Mouse (Mus musculus) Muller cell, postnatal 12 days (primary cell): ENCODE measurements at regions not wholly inside any gene's neighbourhood (a gene's known extent, or its start where the extent isn't known, plus 50 kb on each side); places are given as distances from the start of the nearest gene placed in this dataset.
"Not testable (repeated sequence)": the region's sequence is repeated elsewhere in the genome, so short reads cannot be mapped to it uniquely, and the experiment has no call there.

Experiments used
- DNase-seq: peaks from one replicate; pipeline ENCODE4 v3.0.0-alpha.2; 2015; ENCODE audit errors: inconsistent ontology term

DNA sequence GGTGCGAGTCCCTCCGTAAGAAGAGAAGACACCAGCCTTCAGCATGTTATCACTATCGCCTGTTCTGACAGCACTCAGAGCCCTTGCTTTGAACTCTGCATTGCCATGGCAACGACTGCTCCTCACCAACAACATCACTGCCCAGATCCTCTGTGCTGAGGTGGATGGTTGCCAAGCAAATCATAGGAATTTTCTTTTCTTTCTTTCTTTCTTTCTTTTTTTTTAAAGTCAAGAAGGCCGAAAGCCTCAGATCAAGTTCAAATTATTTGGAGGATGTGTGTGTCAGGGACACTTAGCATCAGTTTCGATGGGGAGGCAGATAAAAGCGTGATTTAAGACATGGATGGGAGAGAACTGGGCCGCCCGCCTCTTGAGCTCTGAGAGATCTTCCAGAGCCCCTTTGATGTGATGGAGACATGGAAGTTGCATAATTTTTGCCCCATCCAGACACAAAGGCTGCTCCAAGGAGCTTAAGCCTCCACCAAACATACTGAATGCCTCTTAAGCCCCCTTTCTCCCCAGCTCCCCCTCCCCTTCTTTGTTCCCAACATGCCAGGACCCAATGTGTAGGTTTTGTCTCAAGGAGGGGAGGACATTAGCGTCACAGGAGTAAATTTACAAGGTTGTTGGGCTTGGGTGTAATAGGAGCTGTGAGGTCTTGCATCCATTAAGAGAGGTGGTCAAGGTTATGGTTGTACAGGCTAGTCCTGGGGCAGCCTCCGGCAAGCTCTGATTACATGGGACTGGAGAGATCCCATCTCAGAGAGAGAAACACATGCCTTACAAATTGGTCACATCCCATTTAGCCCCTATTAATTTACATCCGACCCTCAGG lies 167.4 kb upstream of the Npvf start:
- DNase-seq: no peak

GRCm38 (mm10) chr6:50822236-50823151 lies 168.3 kb upstream of the Npvf start:
- DNase-seq: no peak

DNA sequence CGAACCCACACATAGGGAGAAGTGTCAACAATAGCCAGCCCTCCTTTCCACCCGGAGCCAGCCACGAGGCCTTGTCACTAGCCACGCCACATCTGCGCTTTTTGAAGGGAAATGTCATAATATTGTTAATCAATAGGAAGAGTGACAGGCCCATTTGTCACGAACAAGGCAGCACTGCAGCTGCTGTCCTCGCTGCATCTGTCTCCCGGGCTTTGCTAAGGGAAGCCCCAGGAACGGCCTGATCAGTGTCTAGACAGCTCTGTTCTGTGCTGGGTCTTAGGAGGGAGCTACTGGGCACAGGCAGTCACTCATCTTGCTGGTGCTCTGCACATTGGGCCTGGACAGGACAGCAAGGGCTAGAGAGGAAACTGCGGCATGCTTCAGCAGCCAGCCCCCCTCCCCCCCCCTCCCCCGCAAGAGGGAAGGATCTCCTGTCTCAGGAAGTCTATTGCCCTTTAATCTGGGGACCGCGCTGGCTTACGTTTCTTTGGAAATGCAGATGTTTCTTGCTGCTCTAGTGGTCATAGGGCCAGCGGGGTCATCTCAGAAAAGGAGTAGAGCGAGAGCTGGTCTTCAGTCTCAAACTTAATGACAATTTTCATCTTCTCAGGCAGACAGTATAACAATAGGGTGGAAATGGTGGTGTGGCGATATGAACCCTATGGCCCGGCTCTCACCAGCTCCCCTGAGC lies 169.1 kb upstream of the Npvf start:
- DNase-seq: no peak

- no peak for DNase-seq
These were observed 170.2 kb upstream of the Npvf start for GRCm38 (mm10) chr6:50824466-50824865.

DNA sequence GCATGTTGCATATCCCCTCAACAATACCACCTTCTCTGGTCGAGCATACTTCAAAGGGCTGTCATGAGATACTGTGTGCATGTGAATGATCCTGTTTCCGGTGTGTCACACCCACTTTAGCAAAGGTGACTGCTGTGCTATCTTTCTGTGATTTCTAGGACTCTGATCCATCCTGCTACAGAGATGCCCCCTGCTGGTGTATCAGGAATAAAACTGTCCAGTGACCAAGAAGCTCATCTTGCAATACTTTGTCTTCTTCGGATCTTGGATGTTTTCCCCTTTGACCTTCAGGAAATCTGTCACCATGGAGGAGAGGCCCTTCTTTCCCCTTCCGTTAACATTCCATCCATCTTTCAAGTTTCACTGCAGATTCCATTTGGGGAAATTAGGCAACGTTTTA lies 177.5 kb upstream of the Npvf start:
- no peak for DNase-seq

- no peak for DNase-seq
These were observed 181.9 kb upstream of the Npvf start for GRCm38 (mm10) chr6:50835997-50836625.

DNA sequence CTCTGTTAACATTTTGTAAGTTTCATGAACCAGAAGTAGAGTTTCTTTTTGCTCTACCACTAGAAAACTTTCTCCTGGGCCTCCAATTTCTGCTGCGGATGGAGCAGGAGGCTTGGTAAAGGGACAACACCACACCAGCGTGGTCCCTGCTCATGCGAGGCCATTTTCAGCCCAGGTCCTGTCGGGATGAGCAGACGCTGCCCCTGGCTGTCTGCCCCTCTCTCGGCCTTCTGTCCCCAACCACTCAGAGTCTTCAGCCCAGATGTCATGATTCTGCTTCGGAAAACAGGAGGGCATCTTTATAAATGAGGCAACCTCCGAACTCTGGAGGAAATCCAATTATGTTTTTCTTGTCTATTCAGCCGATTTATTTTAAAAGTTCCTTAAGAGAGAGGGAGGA lies 186.6 kb upstream of the Npvf start:
- DNase-seq: no peak

DNA sequence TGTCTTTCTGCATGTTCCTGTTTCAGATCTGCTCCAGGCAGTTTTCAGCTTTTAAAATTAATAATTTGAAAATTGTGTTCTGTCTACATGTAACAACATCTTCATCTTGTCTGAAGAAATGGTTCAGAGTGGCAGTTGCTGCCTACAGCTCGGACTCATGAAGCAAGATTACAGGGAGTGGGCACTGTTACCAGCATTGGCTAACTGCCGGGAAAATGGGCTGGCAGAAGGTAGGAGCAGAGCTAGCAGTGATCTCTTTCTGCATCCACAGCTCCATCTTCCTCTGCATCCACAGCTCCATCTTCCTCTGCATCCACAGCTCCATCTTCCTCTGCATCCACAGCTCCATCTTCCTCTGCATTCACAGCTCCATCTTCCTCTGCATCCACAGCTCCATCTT lies 191.0 kb upstream of the Npvf start:
- DNase-seq: not testable (repeated sequence)

DNA sequence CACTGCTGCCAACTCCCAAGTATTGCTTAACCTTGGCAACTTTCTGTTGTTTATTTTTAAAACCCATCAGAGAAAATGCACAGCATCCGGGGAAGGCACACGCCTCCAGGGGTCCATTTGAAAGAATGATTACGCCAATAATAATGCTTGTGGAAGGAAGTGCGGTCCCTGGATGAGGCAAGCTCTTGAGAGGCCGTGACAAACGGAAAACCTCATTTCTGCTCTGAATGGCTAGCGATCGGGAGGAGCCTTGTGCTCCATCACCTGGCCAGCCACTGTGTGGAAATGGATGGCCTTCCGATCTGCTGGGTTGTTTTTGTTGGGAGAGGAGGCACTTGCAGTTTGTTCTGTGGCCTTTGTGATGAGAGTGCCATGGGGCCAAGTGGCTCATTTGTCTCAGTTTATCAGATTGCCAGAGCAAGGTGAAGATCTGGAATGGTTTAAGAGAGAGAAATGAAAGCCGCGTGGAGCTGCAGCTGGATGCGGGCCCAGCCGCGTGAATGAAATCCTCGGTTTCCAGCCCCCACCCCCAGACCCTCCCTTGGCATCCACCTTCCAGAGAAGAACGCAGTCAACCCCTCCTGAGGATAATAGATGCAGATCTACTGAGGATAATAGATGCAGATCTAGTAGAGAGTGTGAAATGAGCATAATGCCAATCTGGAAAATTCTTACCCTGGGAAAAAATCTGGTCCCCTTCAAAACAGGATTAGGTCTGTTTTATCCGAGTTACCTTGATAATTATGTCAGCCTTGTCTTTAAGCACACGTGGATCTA lies 192.7 kb upstream of the Npvf start:
- DNase-seq: no peak

GRCm38 (mm10) chr6:50847548-50847947 lies 193.3 kb upstream of the Npvf start:
- no peak for DNase-seq

- no peak for DNase-seq
These were observed 204.9 kb upstream of the Npvf start for GRCm38 (mm10) chr6:50859162-50859561.

- DNase-seq: no peak
These were observed 223.8 kb upstream of the Npvf start for GRCm38 (mm10) chr6:50877991-50878390.

DNA sequence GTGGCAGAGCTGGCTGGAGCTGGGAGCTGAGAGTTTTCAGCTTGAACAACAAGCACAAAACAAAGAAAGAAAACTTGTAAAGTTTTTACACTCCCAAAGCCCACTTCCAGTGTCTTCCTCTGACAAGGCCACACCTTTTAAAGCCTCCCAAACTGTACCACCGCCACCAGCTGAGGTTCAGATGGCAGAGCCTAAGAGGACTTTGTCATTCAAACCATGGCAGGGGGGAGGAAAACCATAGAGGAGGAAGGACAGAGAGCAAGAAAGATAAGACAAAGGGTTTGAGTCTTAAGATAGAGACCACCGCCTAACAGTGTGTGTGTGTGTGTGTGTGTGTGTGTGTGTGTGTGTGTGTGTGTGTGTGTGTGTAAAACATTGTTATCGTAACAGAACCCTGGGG lies 228.1 kb upstream of the Npvf start:
- DNase-seq: no peak

DNA sequence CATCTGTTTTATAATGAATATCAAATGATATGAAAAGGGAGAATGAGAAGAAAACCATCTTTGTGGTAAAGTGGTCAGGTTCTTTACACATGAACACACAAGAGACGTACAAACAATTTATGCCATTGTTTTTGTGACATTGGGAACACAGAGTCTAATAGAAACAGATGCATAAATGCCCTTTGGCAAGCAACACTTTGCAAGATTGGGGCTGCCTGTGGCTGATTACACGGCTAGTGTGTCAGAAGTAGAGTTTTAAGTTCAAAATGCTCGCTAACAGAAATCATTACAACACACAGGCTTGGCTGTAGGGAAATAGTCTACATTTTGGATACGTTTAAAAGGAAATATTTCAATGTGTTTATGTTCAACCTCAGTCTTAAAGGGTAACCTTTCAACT lies 228.5 kb upstream of the Npvf start:
- peak; percentile 27 for DNase-seq

DNA sequence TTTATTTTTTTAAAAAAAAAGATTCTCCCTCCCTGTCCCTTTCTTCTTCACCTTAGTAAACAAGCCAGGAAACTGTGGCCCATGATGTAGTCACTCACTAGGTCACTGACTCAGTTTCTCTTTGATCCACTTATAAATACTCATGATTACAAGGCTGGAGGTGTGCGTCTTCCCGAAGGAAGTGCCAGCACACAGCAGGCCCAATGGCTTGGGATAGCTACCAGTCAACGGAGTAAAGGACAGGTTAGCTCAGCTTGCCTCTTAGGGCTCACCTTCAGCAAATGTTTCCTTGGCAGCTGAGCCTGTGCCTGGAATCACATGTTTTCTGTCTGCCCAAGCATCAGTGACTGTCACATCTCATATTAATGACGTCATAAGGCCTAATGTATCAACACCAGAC lies 230.8 kb upstream of the Npvf start:
- no peak for DNase-seq

GRCm38 (mm10) chr6:50885771-50886360 lies 231.6 kb upstream of the Npvf start:
- DNase-seq: no peak

DNA sequence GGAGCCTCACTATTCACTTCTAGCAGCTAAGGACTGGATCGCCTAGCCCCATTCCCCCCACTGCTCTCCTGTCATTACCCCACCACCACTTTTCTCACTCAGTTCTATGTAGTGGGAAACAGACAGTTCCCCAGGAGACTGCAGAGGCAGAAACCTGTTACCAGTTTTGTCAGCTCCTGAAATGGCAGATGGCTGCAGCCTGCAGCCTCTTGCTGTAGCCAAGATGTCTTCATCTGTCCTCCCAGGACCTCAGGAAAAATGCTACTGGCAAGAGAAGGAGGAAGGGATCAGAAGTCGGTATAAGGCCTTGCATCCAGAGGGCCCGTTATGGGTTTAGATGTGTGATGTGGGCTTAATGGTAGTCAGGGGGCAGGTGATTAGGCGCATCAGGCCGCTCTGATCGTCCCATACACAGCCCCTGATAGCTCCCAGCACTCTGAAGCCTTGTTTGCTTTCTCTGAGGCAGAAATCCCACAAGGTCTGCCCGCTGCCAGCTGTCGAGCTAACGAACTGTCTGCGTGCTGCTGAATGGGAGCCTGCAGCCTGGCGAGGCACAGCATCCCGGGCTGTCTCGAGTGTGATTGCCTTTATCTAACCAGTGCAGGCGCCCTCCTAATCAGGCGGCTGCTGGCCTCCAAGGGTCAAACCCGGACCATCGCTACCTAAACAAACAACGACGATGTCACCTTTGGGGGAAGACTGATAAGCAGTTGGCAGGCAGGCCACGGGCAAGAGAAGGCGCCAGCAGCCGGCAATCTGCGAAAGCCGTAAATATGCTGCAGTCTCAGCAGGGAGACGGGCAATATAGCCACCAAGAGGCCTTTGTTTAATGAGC lies 236.3 kb upstream of the Npvf start:
- peak; percentile 33 for DNase-seq

GRCm38 (mm10) chr6:50891205-50891526 lies 236.9 kb upstream of the Npvf start:
- no peak for DNase-seq

DNA sequence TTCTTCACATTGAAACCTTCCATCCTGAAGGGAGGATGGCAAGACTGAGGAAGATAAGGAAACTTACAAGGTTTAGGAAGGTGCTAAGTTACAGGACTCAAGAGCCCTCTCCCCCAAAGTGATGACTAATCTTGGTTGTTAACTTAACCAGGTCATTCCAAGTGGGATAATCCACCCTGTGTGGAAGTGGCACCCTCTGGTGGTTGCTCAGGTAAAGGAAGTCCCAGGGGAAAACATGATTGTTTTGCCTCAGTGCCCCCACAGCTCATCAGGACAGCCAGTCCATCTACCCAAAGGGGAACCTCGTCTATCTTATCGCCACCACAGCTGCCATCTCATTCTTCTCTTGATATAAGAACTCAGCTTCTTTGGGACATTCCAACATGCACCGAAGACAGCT lies 244.6 kb upstream of the Npvf start:
- no peak for DNase-seq
